Mouse (Mus musculus) hindbrain, embryonic 13.5 days (tissue): ENCODE data around the gene Slc35e3. TPM values are rescaled to one million over a fixed set of nuclear protein-coding genes. Genes with fewer than 3 reads are reported as not detected.
"Not testable (repeated sequence)": the region's sequence is repeated elsewhere in the genome, so short reads cannot be mapped to it uniquely, and the experiment has no call there.

ENCODE experiments used
- ATAC-seq: fragments of 200-750 bp; cut with Nextera tagmentation; 2 replicates; pipeline ENCODE4 v1.8.0; 2017; ENCODE audit warnings: moderate TSS enrichment; ENCODE audit not compliant: low FRiP score
- H3K27ac ChIP-seq: fragments of 300-500 bp; sonication (generic); 2 replicates; pipeline ENCODE4 v1.5.1; 2015; ENCODE audit warnings: inconsistent platforms, mild to moderate bottlenecking, moderate library complexity
- H3K27me3 ChIP-seq: fragments of 300-500 bp; sonication (generic); 2 replicates; pipeline ENCODE4 v1.6.1; 2015; ENCODE audit warnings: mild to moderate bottlenecking, inconsistent platforms
- H3K36me3 ChIP-seq: fragments of 300-500 bp; sonication (generic); 2 replicates; pipeline ENCODE4 v1.6.1; 2015; ENCODE audit warnings: mild to moderate bottlenecking, inconsistent platforms
- H3K4me1 ChIP-seq: fragments of 300-500 bp; sonication (generic); replicated peaks from 2 replicates; pipeline ENCODE4 v1.6.1; 2015; ENCODE audit warnings: inconsistent platforms
- H3K4me2 ChIP-seq: fragments of 300-500 bp; sonication (generic); 2 replicates; pipeline ENCODE4 v1.6.1; 2015; ENCODE audit warnings: inconsistent platforms, mild to moderate bottlenecking, moderate library complexity
- H3K4me3 ChIP-seq: fragments of 300-500 bp; sonication (generic); 2 replicates; pipeline ENCODE4 v1.5.1; 2015; ENCODE audit warnings: mild to moderate bottlenecking, inconsistent platforms
- H3K9ac ChIP-seq: fragments of 300-500 bp; sonication (generic); 2 replicates; pipeline ENCODE4 v1.6.1; 2015; ENCODE audit warnings: mild to moderate bottlenecking, inconsistent platforms
- H3K9me3 ChIP-seq: fragments of 300-500 bp; sonication (generic); 2 replicates; pipeline ENCODE4 v1.6.1; 2016; ENCODE audit warnings: inconsistent platforms
- WGBS: fragments of 180-500 bp; shearing (Covaris S2); methylation state at CpG from one replicate; pipeline ENCODE4 v1.1.7; 2015; 5-methylcytosine and 5-hydroxymethylcytosine counted together
- polyA plus RNA-seq: library from polyadenylated mRNA; unstranded; fragments of >200 nt; fragmentation: Nextera tagmentation; extraction: Ambion mirVana; gene quantifications from 2 replicates; pipeline ENCODE4 v1.2.1, GENCODE M21; 2015

The Slc35e3 gene
- polyA plus RNA-seq, 1 experiment from 2014 or later = 31.1 TPM

DNA sequence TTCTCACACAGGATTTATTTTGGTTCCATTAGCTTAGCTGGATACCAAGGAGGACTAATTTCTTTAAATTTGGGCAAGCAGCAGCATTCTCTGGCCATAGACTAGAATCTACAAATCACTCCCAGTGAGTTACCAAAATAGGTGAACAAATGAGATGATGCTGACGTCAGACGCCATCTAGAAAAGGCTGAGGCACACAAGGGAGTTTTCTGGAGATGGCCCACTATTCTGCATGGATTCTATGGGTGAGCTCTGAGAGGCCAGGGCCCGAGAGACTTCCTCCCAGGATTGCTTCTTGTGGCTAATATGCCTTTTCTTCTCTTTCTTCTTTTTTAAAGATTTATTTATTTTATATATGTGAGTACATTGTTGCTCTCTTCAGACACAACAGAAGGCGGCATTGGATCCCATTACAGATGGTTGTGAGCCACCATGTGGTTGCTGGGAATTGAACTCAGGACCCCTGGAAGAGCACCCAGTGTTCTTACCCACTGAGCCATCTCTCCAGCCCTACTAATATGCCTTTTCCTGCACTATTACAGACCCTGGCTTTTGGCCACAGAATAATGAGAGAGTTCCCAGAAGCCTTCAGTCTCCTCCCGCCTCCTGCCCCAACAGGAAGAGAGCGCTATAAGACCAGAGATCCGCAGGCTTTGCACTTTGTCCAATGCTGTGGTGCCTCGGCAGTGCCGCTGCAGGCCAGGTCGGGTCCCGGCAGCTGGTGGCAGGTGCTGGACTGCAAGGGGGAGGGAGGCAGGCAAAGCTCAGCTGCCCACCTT, 19.1 kb upstream of the Slc35e3 start:
- Histone ChIP-seq H3K9ac (no peak overlapping the region), H3K27ac (no peak overlapping the region), H3K27me3 (no peaks in the 10 kb centered on the region), H3K4me3 (no peak overlapping the region), H3K9me3 (no peaks in the 10 kb centered on the region), H3K4me1 (no peaks in the 10 kb centered on the region), H3K4me2 (no peak overlapping the region), H3K36me3 (peaks cover 82% of the 10 kb centered on the region)
- ATAC-seq = no peak
- WGBS = 96% methylated on average over 11 of the region's 11 CpGs

GRCm38 (mm10) chr10:117764598-117764997, 18.4 kb upstream of the Slc35e3 start:
- Histone ChIP-seq H3K27ac (no peak overlapping the region), H3K9ac (no peak overlapping the region), H3K9me3 (no peaks in the 10 kb centered on the region), H3K27me3 (no peaks in the 10 kb centered on the region), H3K36me3 (peaks cover 83% of the 10 kb centered on the region), H3K4me1 (no peaks in the 10 kb centered on the region), H3K4me3 (no peak overlapping the region), H3K4me2 (no peak overlapping the region)
- ATAC-seq = no peak
- WGBS = 86% methylated on average over 6 of the region's 6 CpGs

GRCm38 (mm10) chr10:117763588-117764190, 17.5 kb upstream of the Slc35e3 start:
- Histone ChIP-seq H3K4me1 (no peaks in the 10 kb centered on the region), H3K9ac (no peak overlapping the region), H3K27me3 (no peaks in the 10 kb centered on the region), H3K4me3 (no peak overlapping the region), H3K36me3 (peaks cover 88% of the 10 kb centered on the region), H3K9me3 (no peaks in the 10 kb centered on the region), H3K4me2 (no peak overlapping the region), H3K27ac (no peak overlapping the region)
- WGBS = 98% methylated on average over 16 of the region's 16 CpGs
- ATAC-seq = no peak

- ATAC-seq = no peak
- Histone ChIP-seq H3K9me3 (no peaks in the 10 kb centered on the region), H3K4me3 (no peak overlapping the region), H3K4me1 (no peaks in the 10 kb centered on the region), H3K27me3 (no peaks in the 10 kb centered on the region), H3K4me2 (no peak overlapping the region), H3K9ac (no peak overlapping the region), H3K36me3 (peaks cover 89% of the 10 kb centered on the region), H3K27ac (no peak overlapping the region)
- WGBS = 98% methylated on average over 12 of the region's 12 CpGs
These were observed 16.8 kb upstream of the Slc35e3 start for GRCm38 (mm10) chr10:117762966-117763365.

DNA sequence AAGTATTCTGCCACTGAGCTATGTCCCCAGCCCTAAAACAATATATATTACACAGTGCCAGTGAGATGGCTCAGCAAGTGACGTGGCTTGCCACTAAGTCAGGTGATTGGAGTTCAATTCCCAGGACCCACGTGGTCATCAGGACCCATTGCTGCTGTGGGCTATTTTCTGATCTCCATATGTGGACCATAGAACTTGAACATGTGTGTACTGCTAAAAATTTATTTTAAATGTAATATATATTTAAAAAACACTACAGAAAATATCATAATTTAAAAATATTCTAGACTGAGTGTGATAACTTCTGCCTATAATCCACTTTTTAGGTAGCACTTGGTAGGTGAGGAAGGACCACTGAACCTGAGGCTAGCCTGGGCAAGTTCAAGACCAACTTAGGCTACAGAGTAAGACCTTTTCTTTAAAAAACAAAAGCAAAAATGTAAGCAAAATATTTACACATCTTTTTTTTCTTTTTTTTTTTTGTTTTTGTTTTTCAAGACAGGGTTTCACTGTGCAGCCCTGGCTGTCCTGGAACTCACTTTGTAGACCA, 16.2 kb upstream of the Slc35e3 start:
- peaks cover 90% of the 10 kb centered on the region for H3K36me3 ChIP-seq
- no peak overlapping the region for H3K4me3 ChIP-seq
- no peaks in the 10 kb centered on the region for H3K9me3 ChIP-seq
- no peak overlapping the region for H3K9ac ChIP-seq
- ATAC-seq = no peak
- H3K27me3 ChIP-seq = no peaks in the 10 kb centered on the region
- no peaks in the 10 kb centered on the region for H3K4me1 ChIP-seq
- H3K4me2 ChIP-seq = no peak overlapping the region
- 91% methylated on average over 2 of the region's 2 CpGs for WGBS
- H3K27ac ChIP-seq = no peak overlapping the region

GRCm38 (mm10) chr10:117761551-117761950, 15.4 kb upstream of the Slc35e3 start:
- H3K9me3 ChIP-seq = no peaks in the 10 kb centered on the region
- no peak overlapping the region for H3K4me2 ChIP-seq
- peaks cover 95% of the 10 kb centered on the region for H3K36me3 ChIP-seq
- no peak overlapping the region for H3K4me3 ChIP-seq
- 95% methylated on average over 6 of the region's 6 CpGs for WGBS
- H3K27ac ChIP-seq = no peak overlapping the region
- H3K27me3 ChIP-seq = no peaks in the 10 kb centered on the region
- no peaks in the 10 kb centered on the region for H3K4me1 ChIP-seq
- ATAC-seq = no peak
- no peak overlapping the region for H3K9ac ChIP-seq

- Histone ChIP-seq H3K36me3 (peaks cover 94% of the 10 kb centered on the region), H3K4me3 (no peak overlapping the region), H3K9me3 (no peaks in the 10 kb centered on the region), H3K27ac (no peak overlapping the region), H3K4me2 (no peak overlapping the region), H3K4me1 (no peaks in the 10 kb centered on the region), H3K9ac (no peak overlapping the region), H3K27me3 (no peaks in the 10 kb centered on the region)
- no peak for ATAC-seq
- 95% methylated on average over 9 of the region's 9 CpGs for WGBS
These were observed 14.7 kb upstream of the Slc35e3 start for GRCm38 (mm10) chr10:117760831-117761335.

DNA sequence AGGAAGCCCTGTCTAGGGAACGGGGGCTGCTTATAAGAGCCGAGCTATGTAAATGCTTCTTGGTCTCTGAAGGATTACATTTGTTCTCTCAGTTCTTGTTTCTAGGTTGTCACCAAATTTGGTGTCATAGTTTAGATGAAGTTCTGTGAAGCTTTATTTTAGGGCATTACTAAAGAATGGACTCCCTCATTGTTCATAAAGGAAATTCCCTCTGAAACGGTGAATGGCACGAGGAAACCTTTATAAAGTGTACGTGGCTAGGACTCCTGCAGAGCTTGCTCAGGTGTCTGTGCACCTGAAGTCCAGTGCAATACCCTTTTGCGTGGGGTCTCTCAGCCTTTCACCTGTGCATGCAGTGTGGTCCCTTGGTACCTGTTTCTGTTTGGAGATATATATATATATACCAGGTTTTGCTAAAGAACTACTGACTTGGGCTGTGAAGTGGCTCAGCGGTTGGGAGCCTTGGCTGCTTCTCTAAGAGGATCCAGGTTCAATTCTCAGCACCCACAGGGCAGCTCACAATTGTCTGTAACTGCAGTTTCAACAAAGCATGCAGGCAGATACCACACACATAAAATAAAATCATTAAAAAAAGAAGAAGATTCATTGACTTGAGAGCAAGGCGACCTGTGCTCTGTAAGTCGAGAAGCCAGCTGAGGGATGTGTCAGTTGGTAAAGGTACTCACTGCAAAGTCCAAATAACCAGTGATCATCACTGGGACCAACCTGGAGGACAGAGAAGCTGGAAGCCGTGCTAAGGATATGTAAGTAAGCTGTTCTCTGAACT, 13.9 kb upstream of the Slc35e3 start:
- H3K4me2 ChIP-seq = no peak overlapping the region
- no peaks in the 10 kb centered on the region for H3K9me3 ChIP-seq
- 96% methylated on average over 10 of the region's 10 CpGs for WGBS
- ATAC-seq = no peak
- H3K4me1 ChIP-seq = no peaks in the 10 kb centered on the region
- no peak overlapping the region for H3K4me3 ChIP-seq
- no peak overlapping the region for H3K9ac ChIP-seq
- H3K27me3 ChIP-seq = no peaks in the 10 kb centered on the region
- H3K36me3 ChIP-seq = peaks cover 94% of the 10 kb centered on the region
- H3K27ac ChIP-seq = no peak overlapping the region

- no peak overlapping the region for H3K27ac ChIP-seq
- no peak overlapping the region for H3K4me2 ChIP-seq
- H3K4me1 ChIP-seq = no peaks in the 10 kb centered on the region
- H3K36me3 ChIP-seq = peaks cover 93% of the 10 kb centered on the region
- no peak overlapping the region for H3K4me3 ChIP-seq
- WGBS = 94% methylated on average over 18 of the region's 18 CpGs
- no peak for ATAC-seq
- H3K27me3 ChIP-seq = no peaks in the 10 kb centered on the region
- H3K9me3 ChIP-seq = no peaks in the 10 kb centered on the region
- H3K9ac ChIP-seq = no peak overlapping the region
These were observed 12.9 kb upstream of the Slc35e3 start for GRCm38 (mm10) chr10:117758749-117759727.

- H3K27ac ChIP-seq, H3K27me3 ChIP-seq, H3K4me3 ChIP-seq, H3K9ac ChIP-seq, ATAC-seq, H3K4me2 ChIP-seq, H3K9me3 ChIP-seq, H3K4me1 ChIP-seq: not testable (repeated sequence)
- 93% methylated on average over 3 of the region's 3 CpGs for WGBS
- H3K36me3 ChIP-seq = peaks cover 87% of the 10 kb centered on the region
These were observed 12.2 kb upstream of the Slc35e3 start for GRCm38 (mm10) chr10:117758344-117758743.

DNA sequence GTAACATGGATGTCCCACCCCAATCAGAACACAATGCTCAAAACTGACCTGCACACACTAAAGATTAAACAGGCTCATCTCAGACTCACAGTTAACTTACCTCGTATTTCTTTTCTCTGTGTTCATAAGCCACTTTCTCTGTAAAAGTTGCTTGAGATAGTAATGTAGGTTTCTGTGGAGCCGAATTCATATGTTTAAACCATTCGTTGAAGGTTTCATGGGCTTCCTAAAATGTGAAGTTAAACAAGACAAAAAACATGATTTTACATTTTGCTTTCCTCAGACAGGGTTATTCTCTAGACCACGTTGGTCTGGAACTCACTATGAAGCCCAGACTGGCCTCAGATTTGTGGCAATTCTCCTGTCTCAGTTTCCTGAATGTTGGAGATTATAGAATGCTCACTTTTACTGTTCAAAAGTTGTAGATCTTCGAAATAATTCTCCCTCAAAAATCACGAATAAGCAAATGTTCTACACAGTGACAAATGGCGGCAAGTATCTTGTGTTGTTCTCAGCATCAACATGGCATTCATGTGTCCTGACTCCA, 11.7 kb upstream of the Slc35e3 start:
- H3K9me3 ChIP-seq = no peaks in the 10 kb centered on the region
- no peak overlapping the region for H3K4me3 ChIP-seq
- ATAC-seq = no peak
- H3K27me3 ChIP-seq = no peaks in the 10 kb centered on the region
- H3K4me2 ChIP-seq = no peak overlapping the region
- H3K27ac ChIP-seq = no peak overlapping the region
- no peak overlapping the region for H3K9ac ChIP-seq
- 92% methylated on average over 7 of the region's 7 CpGs for WGBS
- no peaks in the 10 kb centered on the region for H3K4me1 ChIP-seq
- peaks cover 87% of the 10 kb centered on the region for H3K36me3 ChIP-seq
